Mouse (Mus musculus) cerebral cortex, adult 2 months (tissue): ENCODE data around the gene 1700042G07Rik.

Source experiments
- WGBS: fragments of 180-500 bp; shearing (Covaris S2); methylation state at CpG from one replicate; pipeline ENCODE4 v1.1.7; 2018; 5-methylcytosine and 5-hydroxymethylcytosine counted together

Gene 1700042G07Rik

GRCm38 (mm10) chr4:116173072-116173471 is at the start of gene 1700042G07Rik, which contains the start of gene Gm49337:
Gene 1700042G07Rik (plus strand): TSS chr4:116173372.
Gene Gm49337 (plus strand): TSS chr4:116173384.
- WGBS: 83% methylated on average over 6 of the region's 6 CpGs

- 2% methylated on average over 24 of the region's 24 CpGs for WGBS
These were observed 49.3 kb upstream of the 1700042G07Rik start, which contains the start of the genes Rad54l and Pomgnt1 for GRCm38 (mm10) chr4:116123602-116124519. Gene Rad54l (minus strand): TSS chr4:116123690. Gene Pomgnt1 (plus strand): TSS chr4:116123840.

- 93% methylated on average over 4 of the region's 4 CpGs for WGBS
These were observed 47.3 kb upstream of the 1700042G07Rik start for GRCm38 (mm10) chr4:116125803-116126386.

- 81% methylated on average over 6 of the region's 6 CpGs for whole genome bisulfite sequencing
These were observed 45.2 kb upstream of the 1700042G07Rik start for GRCm38 (mm10) chr4:116127956-116128355.

- 91% methylated on average over 4 of the region's 4 CpGs for WGBS
These were observed 40.0 kb upstream of the 1700042G07Rik start for GRCm38 (mm10) chr4:116133126-116133525.

- WGBS: 8% methylated on average over 2 of the region's 2 CpGs
These were observed 38.2 kb upstream of the 1700042G07Rik start for GRCm38 (mm10) chr4:116134990-116135389.

- WGBS: 60% methylated on average over 13 of the region's 13 CpGs
These were observed 35.7 kb upstream of the 1700042G07Rik start for GRCm38 (mm10) chr4:116137421-116137996.

GRCm38 (mm10) chr4:116140801-116141574 is 32.2 kb upstream of the 1700042G07Rik start:
- 60% methylated on average over 7 of the region's 7 CpGs for WGBS

GRCm38 (mm10) chr4:116141736-116142135 is 31.4 kb upstream of the 1700042G07Rik start:
- 61% methylated on average over 1 of the region's 1 CpGs for WGBS

GRCm38 (mm10) chr4:116142269-116142668 is 30.9 kb upstream of the 1700042G07Rik start:
- WGBS: 86% methylated on average over 7 of the region's 7 CpGs

- 14% methylated on average over 7 of the region's 7 CpGs for WGBS
These were observed 29.8 kb upstream of the 1700042G07Rik start for GRCm38 (mm10) chr4:116143317-116143811.

GRCm38 (mm10) chr4:116143891-116144717 is 29.1 kb upstream of the 1700042G07Rik start:
- WGBS: 1% methylated on average over 47 of the region's 47 CpGs

GRCm38 (mm10) chr4:116149812-116150155 is 23.4 kb upstream of the 1700042G07Rik start:
- WGBS: 18% methylated on average over 6 of the region's 6 CpGs

GRCm38 (mm10) chr4:116150156-116150861 is 22.9 kb upstream of the 1700042G07Rik start:
- WGBS: 1% methylated on average over 61 of the region's 73 CpGs

- 16% methylated on average over 4 of the region's 4 CpGs for WGBS
These were observed 22.3 kb upstream of the 1700042G07Rik start for GRCm38 (mm10) chr4:116150862-116151221.

- 74% methylated on average over 6 of the region's 6 CpGs for WGBS
These were observed 21.9 kb upstream of the 1700042G07Rik start, which contains the start of gene Lurap1 for GRCm38 (mm10) chr4:116151238-116151637. Gene Lurap1 (minus strand): TSS chr4:116151338.

- 95% methylated on average over 15 of the region's 15 CpGs for WGBS
These were observed 20.5 kb upstream of the 1700042G07Rik start for GRCm38 (mm10) chr4:116152702-116153101.

- WGBS: 89% methylated on average over 2 of the region's 2 CpGs
These were observed 15.3 kb upstream of the 1700042G07Rik start for GRCm38 (mm10) chr4:116157882-116158281.

- WGBS: 37% methylated on average over 3 of the region's 3 CpGs
These were observed 13.3 kb upstream of the 1700042G07Rik start for GRCm38 (mm10) chr4:116159912-116160311.

- WGBS: 53% methylated on average over 3 of the region's 3 CpGs
These were observed 12.4 kb upstream of the 1700042G07Rik start for GRCm38 (mm10) chr4:116160769-116161168.
